Mouse (Mus musculus): ENCODE measurements around the gene Smap2. TPM values are rescaled to one million over a fixed set of nuclear protein-coding genes. Genes with fewer than 3 reads are reported as not detected.

Smap2 gene
- polyA plus RNA-seq, 1 experiment = 28.1 TPM

DNA sequence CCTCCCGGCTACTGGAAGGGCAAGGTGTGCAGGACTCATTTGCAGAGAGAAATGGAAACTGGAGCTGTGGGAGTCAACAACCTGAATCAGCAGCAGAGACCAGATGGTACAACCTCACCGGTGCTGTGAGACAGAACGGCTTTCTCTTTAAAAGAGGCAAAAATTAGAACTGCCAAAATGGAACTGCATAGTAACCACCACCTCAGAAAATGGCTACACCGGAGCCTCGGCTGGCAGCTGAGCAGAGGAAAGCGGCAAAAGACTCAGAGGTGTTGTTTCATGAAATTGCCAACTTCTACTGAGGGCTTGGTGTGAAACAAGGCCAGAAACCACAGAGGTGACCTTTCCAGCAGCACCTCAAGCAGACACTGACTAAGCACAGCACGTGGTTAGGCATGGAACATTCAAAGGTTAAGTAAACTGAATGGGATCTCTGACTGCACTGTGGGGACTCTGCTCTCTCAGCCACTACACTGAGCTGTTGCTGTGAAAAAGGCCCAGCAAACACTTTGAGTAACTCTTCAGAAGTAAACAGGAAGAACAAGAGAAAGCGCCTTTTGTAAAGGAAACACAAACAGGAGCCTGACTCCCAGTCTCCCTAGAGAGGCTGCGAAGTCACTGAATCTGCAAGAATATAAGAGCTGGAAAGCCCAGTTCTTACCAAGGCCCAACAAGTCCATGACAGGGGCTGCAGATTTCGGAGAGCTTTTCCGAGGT, 42.2 kb downstream of the Smap2 start:
- H3K4me1 ChIP-seq (ENCODE audit: control insufficient read depth, insufficient read depth, insufficient read length, low read length) = no peaks in the 10 kb centered on the region
- no peaks in the 10 kb centered on the region for H3K27me3 ChIP-seq (ENCODE audit: control insufficient read depth, insufficient read depth, low read length)
- 74% methylated on average over 11 of the region's 11 CpGs for WGBS
- no peak overlapping the region for H3K4me3 ChIP-seq (ENCODE audit: low read depth, low read length)
- TF ChIP-seq CTCF (IDR thresholded peaks at IDR 0.05; ENCODE audit: extremely low read depth, insufficient read length, insufficient replicate concordance, low read depth, low read length) (no peak), POLR2A (IDR thresholded peaks at IDR 0.05; ENCODE audit: low read depth, low read length) (no peak)
- peaks cover 42% of the 10 kb centered on the region for H3K36me3 ChIP-seq (ENCODE audit: control insufficient read depth, insufficient read depth, low read length)
- peak overlapping the region; percentile 54 for H3K27ac ChIP-seq (ENCODE audit: insufficient read depth, low read depth, low read length)

GRCm38 (mm10) chr4:120971842-120972241, 45.2 kb downstream of the Smap2 start:
- Histone ChIP-seq H3K27me3 (ENCODE audit: control insufficient read depth, insufficient read depth, low read length) (no peaks in the 10 kb centered on the region), H3K36me3 (ENCODE audit: control insufficient read depth, insufficient read depth, low read length) (peaks cover 53% of the 10 kb centered on the region), H3K27ac (ENCODE audit: insufficient read depth, low read depth, low read length) (no peak overlapping the region), H3K4me1 (ENCODE audit: control insufficient read depth, insufficient read depth, insufficient read length, low read length) (no peaks in the 10 kb centered on the region), H3K4me3 (ENCODE audit: low read depth, low read length) (no peak overlapping the region)
- 93% methylated on average over 8 of the region's 8 CpGs for WGBS
- no peak for TF ChIP-seq CTCF (IDR thresholded peaks at IDR 0.05; ENCODE audit: extremely low read depth, insufficient read length, insufficient replicate concordance, low read depth, low read length)
- no peak for TF ChIP-seq POLR2A (IDR thresholded peaks at IDR 0.05; ENCODE audit: low read depth, low read length)

DNA sequence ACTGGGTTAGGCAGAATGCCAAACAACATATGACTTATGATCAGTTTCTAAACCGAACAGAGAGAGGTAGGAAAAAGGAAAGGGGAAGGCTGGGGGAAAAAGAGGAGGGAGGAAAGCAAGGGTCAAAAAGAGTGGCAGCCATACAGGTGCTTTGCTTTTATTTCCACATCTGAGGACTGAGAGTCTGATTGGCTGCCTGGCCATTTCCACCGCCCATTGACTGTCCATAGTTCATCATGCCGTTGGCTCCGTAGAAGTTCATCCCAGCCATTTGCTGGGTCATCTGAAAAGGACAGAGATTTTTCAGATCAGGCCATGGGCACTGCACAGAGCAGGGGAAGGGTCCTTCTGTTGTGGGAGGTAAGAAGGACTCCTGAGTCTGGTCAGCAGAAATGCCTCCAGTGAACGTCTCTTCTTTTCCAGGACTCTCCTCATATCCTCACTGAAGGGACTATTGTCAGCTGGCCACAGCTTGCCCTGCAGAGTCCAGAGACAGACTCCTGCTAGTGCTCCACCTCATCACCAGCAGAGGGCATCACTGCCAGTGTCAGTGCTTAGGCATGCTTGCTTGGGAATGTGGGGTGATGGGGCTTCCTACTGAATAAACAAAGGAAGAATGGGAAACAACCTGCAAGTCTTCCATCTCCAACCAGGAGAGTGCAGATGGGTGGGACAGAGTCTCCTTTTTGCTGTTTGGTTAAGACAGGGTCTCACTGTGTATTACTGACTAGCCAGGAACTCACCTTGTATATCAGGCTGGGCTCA, 47.5 kb downstream of the Smap2 start:
- no peak overlapping the region for H3K27ac ChIP-seq (ENCODE audit: insufficient read depth, low read depth, low read length)
- no peaks in the 10 kb centered on the region for H3K4me1 ChIP-seq (ENCODE audit: control insufficient read depth, insufficient read depth, insufficient read length, low read length)
- H3K27me3 ChIP-seq (ENCODE audit: control insufficient read depth, insufficient read depth, low read length) = no peaks in the 10 kb centered on the region
- peak; percentile 61; the same call in 1 of the 2 replicates for TF ChIP-seq CTCF (IDR thresholded peaks at IDR 0.05; ENCODE audit: extremely low read depth, insufficient read length, insufficient replicate concordance, low read depth, low read length)
- TF ChIP-seq POLR2A (IDR thresholded peaks at IDR 0.05; ENCODE audit: low read depth, low read length) = no peak
- WGBS = 78% methylated on average over 5 of the region's 5 CpGs
- H3K4me3 ChIP-seq (ENCODE audit: low read depth, low read length) = no peak overlapping the region
- H3K36me3 ChIP-seq (ENCODE audit: control insufficient read depth, insufficient read depth, low read length) = peaks cover 45% of the 10 kb centered on the region

DNA sequence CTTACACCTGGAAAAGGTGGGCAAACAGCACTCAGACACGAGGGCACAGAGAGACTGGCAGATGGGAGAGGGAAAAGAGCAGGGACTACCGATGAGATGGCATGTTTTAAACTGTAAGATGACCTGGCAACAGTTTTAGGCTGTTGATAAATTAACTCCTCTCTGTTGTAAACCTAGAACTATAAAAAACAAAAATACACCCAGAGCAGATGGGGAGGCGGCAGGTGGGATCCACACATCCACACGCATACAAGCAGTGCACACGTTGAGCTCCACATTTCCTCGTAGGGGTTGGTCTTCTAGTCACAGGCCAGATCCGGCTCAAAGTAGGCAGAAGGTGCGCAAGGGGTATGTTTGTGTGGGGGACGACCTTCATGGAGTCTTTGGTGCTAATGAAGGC, 48.6 kb downstream of the Smap2 start:
- Histone ChIP-seq H3K4me1 (ENCODE audit: control insufficient read depth, insufficient read depth, insufficient read length, low read length) (no peaks in the 10 kb centered on the region), H3K27ac (ENCODE audit: insufficient read depth, low read depth, low read length) (no peak overlapping the region), H3K36me3 (ENCODE audit: control insufficient read depth, insufficient read depth, low read length) (peaks cover 39% of the 10 kb centered on the region), H3K4me3 (ENCODE audit: low read depth, low read length) (no peak overlapping the region), H3K27me3 (ENCODE audit: control insufficient read depth, insufficient read depth, low read length) (no peaks in the 10 kb centered on the region)
- TF ChIP-seq POLR2A (IDR thresholded peaks at IDR 0.05; ENCODE audit: low read depth, low read length) (no peak), CTCF (IDR thresholded peaks at IDR 0.05; ENCODE audit: extremely low read depth, insufficient read length, insufficient replicate concordance, low read depth, low read length) (no peak)
- WGBS = 90% methylated on average over 9 of the region's 9 CpGs

DNA sequence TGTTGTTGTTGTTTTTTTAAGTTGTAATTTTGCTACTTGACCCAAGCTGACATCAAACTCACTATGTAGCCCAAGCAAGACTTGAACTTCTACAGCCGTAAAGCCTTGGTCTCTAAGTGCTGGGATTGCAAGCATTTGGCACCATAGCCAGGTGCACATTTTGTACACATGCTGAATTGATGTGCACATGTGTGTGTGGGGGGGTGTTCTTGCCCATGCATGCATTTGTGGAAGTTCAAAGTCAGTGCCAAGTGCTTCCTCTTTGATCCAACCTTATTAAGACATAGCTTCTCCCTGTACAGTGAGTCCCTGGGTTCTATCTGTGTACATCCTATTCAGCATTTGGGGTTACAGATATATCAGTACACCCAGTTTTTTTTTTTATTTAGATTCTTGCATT, 61.5 kb downstream of the Smap2 start:
- no peak for TF ChIP-seq CTCF (IDR thresholded peaks at IDR 0.05; ENCODE audit: extremely low read depth, insufficient read length, insufficient replicate concordance, low read depth, low read length)
- TF ChIP-seq POLR2A (IDR thresholded peaks at IDR 0.05; ENCODE audit: low read depth, low read length) = no peak
- WGBS = 96% methylated on average over 1 of the region's 1 CpGs
- H3K4me1 ChIP-seq (ENCODE audit: control insufficient read depth, insufficient read depth, insufficient read length, low read length) = no peaks in the 10 kb centered on the region; the same call in 1 of the 2 replicates

GRCm38 (mm10) chr4:120953667-120954066, 63.4 kb downstream of the Smap2 start:
- H3K27ac ChIP-seq (ENCODE audit: insufficient read depth, low read depth, low read length) = no peak overlapping the region
- no peaks in the 10 kb centered on the region for H3K27me3 ChIP-seq (ENCODE audit: control insufficient read depth, insufficient read depth, low read length)
- H3K4me3 ChIP-seq (ENCODE audit: low read depth, low read length) = no peak overlapping the region
- 83% methylated on average over 1 of the region's 1 CpGs for WGBS
- H3K4me1 ChIP-seq (ENCODE audit: control insufficient read depth, insufficient read depth, insufficient read length, low read length) = no peaks in the 10 kb centered on the region; the same call in 1 of the 2 replicates
- H3K36me3 ChIP-seq (ENCODE audit: control insufficient read depth, insufficient read depth, low read length) = no peaks in the 10 kb centered on the region
- no peak for TF ChIP-seq POLR2A (IDR thresholded peaks at IDR 0.05; ENCODE audit: low read depth, low read length)
- TF ChIP-seq CTCF (IDR thresholded peaks at IDR 0.05; ENCODE audit: extremely low read depth, insufficient read length, insufficient replicate concordance, low read depth, low read length) = no peak

More for the DNA sequence above, 61.5 kb downstream of the Smap2 start:
- no peaks in the 10 kb centered on the region for H3K36me3 ChIP-seq (ENCODE audit: control insufficient read depth, insufficient read depth, low read length)
- H3K27ac ChIP-seq (ENCODE audit: insufficient read depth, low read depth, low read length) = no peak overlapping the region
- H3K4me3 ChIP-seq (ENCODE audit: low read depth, low read length) = no peak overlapping the region
- H3K27me3 ChIP-seq (ENCODE audit: control insufficient read depth, insufficient read depth, low read length) = no peaks in the 10 kb centered on the region

DNA sequence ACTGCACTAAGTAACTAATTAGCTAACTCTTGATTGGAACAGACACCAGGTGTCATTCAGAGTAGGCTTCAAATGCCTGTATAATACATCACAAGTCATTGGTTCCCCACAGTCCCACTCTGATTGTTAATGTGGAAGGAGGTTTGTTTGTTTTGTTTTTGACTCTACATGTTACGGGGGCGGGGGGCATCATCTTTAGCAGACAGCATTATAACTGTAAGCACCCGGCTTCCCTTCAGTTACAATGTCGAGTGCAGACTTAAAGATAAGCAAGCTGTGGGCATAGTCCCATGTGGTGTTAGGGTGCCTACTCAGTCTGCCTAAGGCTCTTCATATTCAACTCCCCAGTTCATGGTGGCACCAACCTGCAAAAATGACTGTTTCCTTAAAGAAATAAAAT, 64.0 kb downstream of the Smap2 start:
- no peaks in the 10 kb centered on the region; the same call in 1 of the 2 replicates for H3K4me1 ChIP-seq (ENCODE audit: control insufficient read depth, insufficient read depth, insufficient read length, low read length)
- WGBS = 64% methylated on average over 4 of the region's 4 CpGs
- TF ChIP-seq CTCF (IDR thresholded peaks at IDR 0.05; ENCODE audit: extremely low read depth, insufficient read length, insufficient replicate concordance, low read depth, low read length) (no peak), POLR2A (IDR thresholded peaks at IDR 0.05; ENCODE audit: low read depth, low read length) (no peak)
- H3K27ac ChIP-seq (ENCODE audit: insufficient read depth, low read depth, low read length) = no peak overlapping the region
- H3K36me3 ChIP-seq (ENCODE audit: control insufficient read depth, insufficient read depth, low read length) = no peaks in the 10 kb centered on the region
- no peak overlapping the region for H3K4me3 ChIP-seq (ENCODE audit: low read depth, low read length)
- no peaks in the 10 kb centered on the region for H3K27me3 ChIP-seq (ENCODE audit: control insufficient read depth, insufficient read depth, low read length)

All from small intestine, adult 2 months (tissue).